Mouse (Mus musculus) c-Kit-positive CD71-negative TER-119-negative erythroid progenitor cells, embryonic 14.5 days (primary cell): ENCODE results near the gene Ptgis.

Source experiments
- DNase-seq: peaks from one replicate; pipeline ENCODE4 v3.0.0-alpha.2; 2013; ENCODE audit warnings: low read depth

Ptgis gene

GRCm38 (mm10) chr2:167240008-167240964 lies at the start of gene Ptgis:
TSS of gene Ptgis (minus strand) at chr2:167240604.
- no peak for DNase-seq

- DNase-seq: no peak
Observed at GRCm38 (mm10) chr2:167281461-167281860, 41.1 kb upstream of the Ptgis start.

GRCm38 (mm10) chr2:167280986-167281310 lies 40.5 kb upstream of the Ptgis start:
- DNase-seq: no peak

- peak; percentile 49 for DNase-seq
Observed at GRCm38 (mm10) chr2:167280090-167280985, 39.9 kb upstream of the Ptgis start.

- DNase-seq: peak; percentile 40
Observed at GRCm38 (mm10) chr2:167278751-167279526, 38.5 kb upstream of the Ptgis start.

- no peak for DNase-seq
Observed at GRCm38 (mm10) chr2:167278011-167278410, 37.6 kb upstream of the Ptgis start.

- DNase-seq: no peak
Observed at GRCm38 (mm10) chr2:167277026-167277425, 36.6 kb upstream of the Ptgis start.

GRCm38 (mm10) chr2:167275856-167276255 lies 35.5 kb upstream of the Ptgis start:
- DNase-seq: no peak

- DNase-seq: no peak
Observed at GRCm38 (mm10) chr2:167274713-167275465, 34.5 kb upstream of the Ptgis start.

GRCm38 (mm10) chr2:167273206-167273740 lies 32.9 kb upstream of the Ptgis start:
- no peak for DNase-seq

GRCm38 (mm10) chr2:167272706-167273105 lies 32.3 kb upstream of the Ptgis start:
- DNase-seq: no peak

- no peak for DNase-seq
Observed at GRCm38 (mm10) chr2:167271121-167271521, 30.7 kb upstream of the Ptgis start.

- no peak for DNase-seq
Observed at GRCm38 (mm10) chr2:167270496-167270895, 30.1 kb upstream of the Ptgis start.

- no peak for DNase-seq
Observed at GRCm38 (mm10) chr2:167268721-167269120, 28.3 kb upstream of the Ptgis start.

- no peak for DNase-seq
Observed at GRCm38 (mm10) chr2:167268411-167268690, 27.9 kb upstream of the Ptgis start.

GRCm38 (mm10) chr2:167267531-167268410 lies 27.4 kb upstream of the Ptgis start:
- no peak for DNase-seq

GRCm38 (mm10) chr2:167266231-167266630 lies 25.8 kb upstream of the Ptgis start:
- no peak for DNase-seq

- no peak for DNase-seq
Observed at GRCm38 (mm10) chr2:167265806-167266205, 25.4 kb upstream of the Ptgis start.

GRCm38 (mm10) chr2:167265021-167265420 lies 24.6 kb upstream of the Ptgis start:
- no peak for DNase-seq

- no peak for DNase-seq
Observed at GRCm38 (mm10) chr2:167263931-167264330, 23.5 kb upstream of the Ptgis start.
